Mouse (Mus musculus): ENCODE data around the gene Olfr600.

DNA sequence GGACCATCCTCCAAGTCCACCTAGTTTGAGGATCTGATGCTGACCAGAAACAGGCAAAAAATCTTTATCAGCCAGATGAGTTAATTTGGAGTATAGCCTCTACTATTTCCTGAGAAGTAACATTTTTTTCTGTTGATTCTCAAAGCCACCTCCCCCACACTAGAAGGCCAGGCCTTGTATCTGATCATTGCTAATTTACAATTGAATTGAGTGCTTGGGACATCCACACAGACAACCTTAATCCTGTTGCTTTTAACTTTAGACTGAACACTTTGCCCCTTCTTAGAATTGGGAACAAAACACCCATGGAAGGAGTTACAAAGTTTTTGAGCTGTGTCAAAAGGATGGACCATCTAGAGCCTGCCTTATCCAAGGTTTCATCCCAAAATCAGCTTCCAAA is 48.3 kb upstream of the Olfr600 start:
- no peak for TF ChIP-seq CTCF (IDR thresholded peaks at IDR 0.05; ENCODE audit: borderline replicate concordance, insufficient read depth, low read length)
- no peak for TF ChIP-seq POLR2A (IDR thresholded peaks at IDR 0.05; ENCODE audit: low read depth, low read length)

Data from embryonic fibroblast, embryonic 13.5 days (primary cell).